Mouse (Mus musculus): Measurements from ENCODE around the gene Cgas. TPM values are rescaled to one million over a fixed set of nuclear protein-coding genes. Genes with fewer than 3 reads are reported as not detected.

The Cgas gene
- total RNA-seq, 1 experiment: 1.7 TPM

DNA sequence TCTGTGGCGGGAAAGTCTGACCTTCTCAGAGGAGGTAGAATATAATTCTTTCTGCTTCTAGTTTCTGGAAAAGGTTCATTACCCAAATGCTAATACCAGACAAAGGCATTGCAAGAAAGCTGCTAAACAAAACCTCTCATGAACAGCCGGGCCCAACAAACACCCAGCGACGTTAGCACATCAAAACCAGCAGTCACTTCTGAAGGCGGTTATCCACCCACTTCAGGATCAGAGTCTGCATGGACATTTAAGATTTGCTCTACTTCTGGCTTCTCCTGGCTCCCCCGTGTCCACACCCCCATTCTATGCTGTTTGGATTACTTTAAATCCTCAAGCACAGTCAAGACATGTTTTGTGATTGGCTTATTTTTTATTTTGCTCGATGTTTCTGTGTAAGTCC lies 48.4 kb downstream of the Cgas start:
- no peaks in the 10 kb centered on the region for H3K9me3 ChIP-seq (ENCODE audit: control insufficient read depth, insufficient read depth, low read depth, low read length)
- no peak for DNase-seq (ENCODE audit: low read depth, low spot score)
- in situ Hi-C loops (cut with MboI; ENCODE audit: low sequenced_read_pairs in 2 of 2, unreplicated experiment in 2 of 2): loop anchor here in 1 of 2 experiments (5.0 kb wide), 1 partner anchor 37 kb away; the partner anchor contains the start of gene Gsta2
- TF ChIP-seq CHD2 (IDR thresholded peaks at IDR 0.05; ENCODE audit: low read depth, low read length) (no peak), ZC3H11A (IDR thresholded peaks at IDR 0.05; ENCODE audit: borderline replicate concordance, low read depth, low read length) (no peak), MAFK (IDR thresholded peaks at IDR 0.05; ENCODE audit: insufficient read depth, low read depth, low read length) (no peak), ZNF384 (IDR thresholded peaks at IDR 0.05; ENCODE audit: low read depth, low read length) (no peak), HCFC1 (IDR thresholded peaks at IDR 0.05; ENCODE audit: borderline replicate concordance, insufficient read depth, low read length) (no peak)
- H3K4me3 ChIP-seq (ENCODE audit: insufficient read depth in 1 of 2, low read depth in 1 of 2, low read length in 2 of 2, poor library complexity in 1 of 2, severe bottlenecking in 1 of 2): no peak overlapping the region
- H3K36me3 ChIP-seq (ENCODE audit: control insufficient read depth, insufficient read depth, low read length, poor library complexity, severe bottlenecking): 0 out of 2 replicates have a peak, but pooled peaks cover 1% of the 10 kb centered on the region
- H3K27ac ChIP-seq (ENCODE audit: insufficient read depth, low read depth, low read length, poor library complexity, severe bottlenecking): no peak overlapping the region
- H3K9ac ChIP-seq (ENCODE audit: insufficient read depth, low read depth, low read length, poor library complexity, severe bottlenecking): no peak overlapping the region
- peaks cover 1 to 2% of the 10 kb centered on the region in 2 experiments; a peak in 2 of 4 replicates for H3K4me1 ChIP-seq (ENCODE audit: control insufficient read depth in 2 of 2, insufficient read depth in 2 of 2, low read length in 2 of 2, poor library complexity in 1 of 2)

DNA sequence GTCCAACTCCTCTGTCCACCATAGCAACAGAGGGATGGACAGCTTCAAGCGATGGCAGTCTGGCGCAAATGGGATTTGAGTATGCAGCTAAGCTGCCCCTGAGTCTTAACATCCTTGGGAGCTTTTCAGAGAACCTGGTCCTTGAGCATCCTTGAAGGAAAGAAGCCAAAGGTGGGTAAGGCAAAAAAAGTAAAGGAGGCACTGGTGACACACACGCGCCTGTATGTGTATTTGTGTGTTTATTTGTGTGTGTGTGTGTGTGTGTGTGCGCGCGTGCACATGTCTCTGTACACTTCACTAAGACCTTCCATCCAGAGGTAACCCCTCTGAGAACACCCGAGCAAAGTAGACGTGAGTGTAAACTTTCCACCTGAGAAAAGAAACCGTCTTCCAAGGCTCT lies 49.3 kb downstream of the Cgas start:
- no peak overlapping the region for H3K4me3 ChIP-seq (ENCODE audit: insufficient read depth in 1 of 2, low read depth in 1 of 2, low read length in 2 of 2, poor library complexity in 1 of 2, severe bottlenecking in 1 of 2)
- no peaks in the 10 kb centered on the region for H3K9me3 ChIP-seq (ENCODE audit: control insufficient read depth, insufficient read depth, low read depth, low read length)
- in situ Hi-C loops (cut with MboI; ENCODE audit: low sequenced_read_pairs in 2 of 2, unreplicated experiment in 2 of 2): loop anchor here in 1 of 2 experiments (5.0 kb wide), 1 partner anchor 36 kb away; the partner anchor contains the start of gene Gsta2
- DNase-seq (ENCODE audit: low read depth, low spot score): no peak
- no peak overlapping the region for H3K27ac ChIP-seq (ENCODE audit: insufficient read depth, low read depth, low read length, poor library complexity, severe bottlenecking)
- H3K4me1 ChIP-seq (ENCODE audit: control insufficient read depth in 2 of 2, insufficient read depth in 2 of 2, low read length in 2 of 2, poor library complexity in 1 of 2): peaks cover 1 to 2% of the 10 kb centered on the region in 2 experiments; a peak in 2 of 4 replicates
- TF ChIP-seq ZC3H11A (IDR thresholded peaks at IDR 0.05; ENCODE audit: borderline replicate concordance, low read depth, low read length) (no peak), ZNF384 (IDR thresholded peaks at IDR 0.05; ENCODE audit: low read depth, low read length) (no peak), CHD2 (IDR thresholded peaks at IDR 0.05; ENCODE audit: low read depth, low read length) (no peak), MAFK (IDR thresholded peaks at IDR 0.05; ENCODE audit: insufficient read depth, low read depth, low read length) (no peak), HCFC1 (IDR thresholded peaks at IDR 0.05; ENCODE audit: borderline replicate concordance, insufficient read depth, low read length) (no peak)
- H3K9ac ChIP-seq (ENCODE audit: insufficient read depth, low read depth, low read length, poor library complexity, severe bottlenecking): no peak overlapping the region
- no peaks in the 10 kb centered on the region for H3K36me3 ChIP-seq (ENCODE audit: control insufficient read depth, insufficient read depth, low read length, poor library complexity, severe bottlenecking)

- in situ Hi-C loops (cut with MboI; ENCODE audit: low sequenced_read_pairs in 2 of 2, unreplicated experiment in 2 of 2): loop anchor here in 1 of 2 experiments (5.0 kb wide), 1 partner anchor 33 kb away; the partner anchor contains the start of gene Gsta2
Measured at GRCm38 (mm10) chr9:78389981-78390380, 53.1 kb downstream of the Cgas start.

DNA sequence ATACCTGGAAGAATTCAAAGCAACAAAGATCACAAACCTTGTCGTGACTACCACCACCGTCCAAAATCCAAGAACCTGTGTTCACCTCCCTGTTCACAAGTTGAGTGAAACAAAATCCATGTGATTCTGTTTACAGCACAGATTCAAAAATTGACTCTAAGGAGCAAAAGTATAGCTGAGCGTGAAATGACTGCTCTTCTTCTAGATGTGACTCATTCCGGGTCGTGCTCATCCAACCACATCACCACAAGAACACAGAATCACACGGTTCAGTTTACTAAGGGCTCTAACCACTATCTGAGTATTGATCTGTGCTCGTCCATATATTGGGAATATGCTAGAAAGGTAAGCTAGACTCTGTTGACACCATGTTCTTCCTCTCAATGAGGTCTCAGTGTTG lies 56.1 kb downstream of the Cgas start:
- in situ Hi-C loops (cut with MboI; ENCODE audit: low sequenced_read_pairs in 2 of 2, unreplicated experiment in 2 of 2): no loop called here

More at GRCm38 (mm10) chr9:78389981-78390380, 53.1 kb downstream of the Cgas start:
- H3K9me3 ChIP-seq (ENCODE audit: control insufficient read depth, insufficient read depth, low read depth, low read length): no peaks in the 10 kb centered on the region
- no peak overlapping the region for H3K4me3 ChIP-seq (ENCODE audit: insufficient read depth in 1 of 2, low read depth in 1 of 2, low read length in 2 of 2, poor library complexity in 1 of 2, severe bottlenecking in 1 of 2)
- DNase-seq (ENCODE audit: low read depth, low spot score): no peak
- H3K4me1 ChIP-seq (ENCODE audit: control insufficient read depth in 2 of 2, insufficient read depth in 2 of 2, low read length in 2 of 2, poor library complexity in 1 of 2): peaks cover 0 to 2% of the 10 kb centered on the region in 2 experiments; a peak in 1 of 4 replicates
- H3K36me3 ChIP-seq (ENCODE audit: control insufficient read depth, insufficient read depth, low read length, poor library complexity, severe bottlenecking): no peaks in the 10 kb centered on the region
- H3K27ac ChIP-seq (ENCODE audit: insufficient read depth, low read depth, low read length, poor library complexity, severe bottlenecking): no peak overlapping the region
- TF ChIP-seq ZNF384 (IDR thresholded peaks at IDR 0.05; ENCODE audit: low read depth, low read length): no peak
- TF ChIP-seq CHD2 (IDR thresholded peaks at IDR 0.05; ENCODE audit: low read depth, low read length): no peak
- TF ChIP-seq ZC3H11A (IDR thresholded peaks at IDR 0.05; ENCODE audit: borderline replicate concordance, low read depth, low read length): no peak
- TF ChIP-seq MAFK (IDR thresholded peaks at IDR 0.05; ENCODE audit: insufficient read depth, low read depth, low read length): no peak
- no peak for TF ChIP-seq HCFC1 (IDR thresholded peaks at IDR 0.05; ENCODE audit: borderline replicate concordance, insufficient read depth, low read length)
- no peak overlapping the region for H3K9ac ChIP-seq (ENCODE audit: insufficient read depth, low read depth, low read length, poor library complexity, severe bottlenecking)

More for the DNA sequence above, 56.1 kb downstream of the Cgas start:
- Histone ChIP-seq H3K4me1 (ENCODE audit: control insufficient read depth in 2 of 2, insufficient read depth in 2 of 2, low read length in 2 of 2, poor library complexity in 1 of 2) (peaks cover 0 to 2% of the 10 kb centered on the region in 2 experiments; a peak in 1 of 4 replicates), H3K9me3 (ENCODE audit: control insufficient read depth, insufficient read depth, low read depth, low read length) (no peaks in the 10 kb centered on the region), H3K36me3 (ENCODE audit: control insufficient read depth, insufficient read depth, low read length, poor library complexity, severe bottlenecking) (no peaks in the 10 kb centered on the region), H3K27ac (ENCODE audit: insufficient read depth, low read depth, low read length, poor library complexity, severe bottlenecking) (no peak overlapping the region), H3K9ac (ENCODE audit: insufficient read depth, low read depth, low read length, poor library complexity, severe bottlenecking) (no peak overlapping the region), H3K4me3 (ENCODE audit: insufficient read depth in 1 of 2, low read depth in 1 of 2, low read length in 2 of 2, poor library complexity in 1 of 2, severe bottlenecking in 1 of 2) (no peak overlapping the region)
- TF ChIP-seq CHD2 (IDR thresholded peaks at IDR 0.05; ENCODE audit: low read depth, low read length) (no peak), ZNF384 (IDR thresholded peaks at IDR 0.05; ENCODE audit: low read depth, low read length) (no peak), HCFC1 (IDR thresholded peaks at IDR 0.05; ENCODE audit: borderline replicate concordance, insufficient read depth, low read length) (no peak)
- no peak for DNase-seq (ENCODE audit: low read depth, low spot score)

Measured in ES-E14 (cell line).